19 mouse cellular contexts compared by ENCODE assay signal in the genomic region with DNA sequence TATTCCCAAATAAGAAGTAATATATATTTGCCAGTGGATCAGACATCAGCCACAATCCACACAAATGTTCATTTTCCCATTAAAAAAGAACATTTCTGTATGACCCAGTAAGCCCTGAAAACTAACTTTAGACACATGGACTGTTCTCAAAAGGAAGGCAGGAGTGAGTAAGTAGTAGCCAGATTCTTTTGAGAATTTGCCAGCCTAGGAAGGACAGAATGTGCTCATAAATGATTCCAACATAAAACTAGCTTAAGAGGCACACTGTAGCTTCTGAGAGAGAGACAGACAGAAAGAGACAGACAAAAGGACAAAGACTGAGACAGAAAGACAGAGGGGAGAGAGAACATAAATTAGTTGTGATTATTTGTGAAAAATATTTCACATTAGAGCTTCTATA.
DNase-seq lines count a peak whose midpoint lies in the region; ATAC-seq and TF ChIP-seq lines count a peak whose summit lies in the region.
"Had no signal": no experiment of that assay in that cellular context is flagged by ENCODE, and none has a peak within 500 bp of the region (broad histone marks: within the 10 kb centered on the region; RNA-seq: fewer than 3 reads in every experiment).

No protein-coding gene starts in this region.

- H3K9ac ChIP-seq in kidney, embryonic 16.5 days (replicated peaks; ENCODE audit: low read length) = no peak overlapping the region
- H3K9ac ChIP-seq: embryonic facial prominence, embryonic 12.5 days; forebrain, embryonic 15.5 days; heart, embryonic 15.5 days; hindbrain, embryonic 14.5 days; intestine, embryonic 15.5 days had no signal

- no peak for ATAC-seq in kidney, embryonic 16.5 days (ENCODE audit: low FRiP score, low TSS enrichment)
- ATAC-seq: forebrain, embryonic 15.5 days; intestine, embryonic 15.5 days had no signal

- no peak for TF ChIP-seq POLR2A in kidney, adult 2 months (IDR thresholded peaks at IDR 0.05; ENCODE audit: low read depth, low read length)

- H3K4me3 ChIP-seq in gastrocnemius, adult 2 months = no peak overlapping the region
- H3K4me3 ChIP-seq in kidney, adult 2 months (ENCODE audit: insufficient read depth, low read depth, low read length) = no peak overlapping the region
- no peak overlapping the region for H3K4me3 ChIP-seq in kidney, embryonic 16.5 days (ENCODE audit: low read length)
- H3K4me3 ChIP-seq: embryonic facial prominence, embryonic 12.5 days; forebrain, embryonic 15.5 days; heart, adult 2 months; heart, embryonic 15.5 days; hindbrain, embryonic 10.5 days; intestine, embryonic 15.5 days had no signal

- H3K27ac ChIP-seq in gastrocnemius, adult 2 months = peak overlapping the region; percentile 57
- no peak overlapping the region for H3K27ac ChIP-seq in kidney, adult 2 months (ENCODE audit: insufficient read depth, low read depth, low read length)
- no peak overlapping the region for H3K27ac ChIP-seq in kidney, embryonic 16.5 days (ENCODE audit: low read length)
- H3K27ac ChIP-seq: embryonic facial prominence, embryonic 12.5 days; forebrain, embryonic 15.5 days; heart, adult 2 months; heart, embryonic 15.5 days; hindbrain, embryonic 10.5 days; hindbrain, embryonic 14.5 days; intestine, embryonic 15.5 days had no signal

- H3K4me2 ChIP-seq in kidney, embryonic 16.5 days (replicated peaks; ENCODE audit: low read depth, low read length) = no peak overlapping the region
- H3K4me2 ChIP-seq: embryonic facial prominence, embryonic 12.5 days; forebrain, embryonic 15.5 days; heart, embryonic 15.5 days; hindbrain, embryonic 14.5 days; intestine, embryonic 15.5 days had no signal

- intact Hi-C loops in gastrocnemius, adult 2 months (cut with DNase I) = loop anchor here (10.0 kb wide), 1 partner anchor 122 kb away; a partner anchor contains a TSS

- H3K9me3 ChIP-seq in kidney, embryonic 16.5 days (ENCODE audit: low read length) = no peaks in the 10 kb centered on the region
- H3K9me3 ChIP-seq: embryonic facial prominence, embryonic 12.5 days; forebrain, embryonic 15.5 days; heart, embryonic 15.5 days; hindbrain, embryonic 10.5 days; intestine, embryonic 15.5 days had no signal

- DNase-seq in gastrocnemius, adult 2 months = no peak
- no peak for DNase-seq in gastrocnemius, adult 8-10 months (ENCODE audit: low spot score in 2 of 2)
- peak; percentile 18 for DNase-seq in kidney, adult 2 months
- peak; percentile 7 for DNase-seq in testis, postnatal 14 days (ENCODE audit: low spot score)
- DNase-seq in testis, postnatal 10 days (ENCODE audit: low spot score) = no peak
- DNase-seq in T-cell, adult 2 months (ENCODE audit: low spot score) = no peak
- DNase-seq: adrenal gland, postnatal 14 days; cerebellum, adult 11-12 months; cerebellum, adult 9-10 months; cerebellum, postnatal 25 days; heart, adult 2 months had no signal

- H3K27me3 ChIP-seq in kidney, adult 2 months (replicated peaks; ENCODE audit: control insufficient read depth, insufficient read depth, low read length) = no peaks in the 10 kb centered on the region
- H3K27me3 ChIP-seq in kidney, embryonic 16.5 days (ENCODE audit: insufficient read depth, low read length) = no peaks in the 10 kb centered on the region
- H3K27me3 ChIP-seq: CH12.LX; embryonic facial prominence, embryonic 12.5 days; forebrain, embryonic 15.5 days; heart, embryonic 15.5 days; intestine, embryonic 15.5 days had no signal

- TF ChIP-seq CTCF in gastrocnemius, adult 2 months (IDR thresholded peaks at IDR 0.05) = no peak
- no peak for TF ChIP-seq CTCF in kidney, adult 2 months (conservative IDR thresholded peaks at IDR 0.05; ENCODE audit: insufficient read depth, insufficient read length, low read depth, low read length)

- H3K36me3 ChIP-seq in kidney, adult 2 months (ENCODE audit: control insufficient read depth, insufficient read depth, low read length) = no peaks in the 10 kb centered on the region
- no peaks in the 10 kb centered on the region for H3K36me3 ChIP-seq in kidney, embryonic 16.5 days (ENCODE audit: insufficient read depth, low read length)
- H3K36me3 ChIP-seq: embryonic facial prominence, embryonic 12.5 days; forebrain, embryonic 15.5 days; heart, embryonic 15.5 days; hindbrain, embryonic 10.5 days; intestine, embryonic 15.5 days had no signal

- peaks cover 5% of the 10 kb centered on the region; the same call in 1 of the 2 replicates for H3K4me1 ChIP-seq in kidney, adult 2 months (ENCODE audit: control insufficient read depth, insufficient read depth, low read length)
- 0 out of 2 replicates have a peak, but pooled peaks cover 3% of the 10 kb centered on the region for H3K4me1 ChIP-seq in kidney, embryonic 16.5 days (ENCODE audit: insufficient read depth, low read length)
- H3K4me1 ChIP-seq: forebrain, embryonic 15.5 days; heart, embryonic 15.5 days; hindbrain, embryonic 10.5 days had no signal

Comparison
In these comparisons a context has a peak if more than half of its experiments do, and no peak if none do; other contexts are left out.
1. DNase-seq: peak in kidney, adult 2 months (single experiment) and testis, postnatal 14 days (single experiment); none in gastrocnemius, adult 2 months (single experiment), gastrocnemius, adult 8-10 months (0 of 2), testis, postnatal 10 days (single experiment) and T-cell, adult 2 months (single experiment).